ENCODE assay signal across 15 mouse cellular contexts in genomic region chr17:29096851-29097561, GRCm38 (mm10). TPM values are rescaled to one million over a fixed set of nuclear protein-coding genes. Genes with fewer than 3 reads are reported as not detected.
DNase-seq lines count a peak whose midpoint lies in the region; ATAC-seq and TF ChIP-seq lines count a peak whose summit lies in the region.
"Had no signal": no experiment of that assay in that cellular context is flagged by ENCODE, and none has a peak within 500 bp of the region (broad histone marks: within the 10 kb centered on the region; RNA-seq: fewer than 3 reads in every experiment).

No protein-coding gene starts in this region.

- no peak for DNase-seq in embryonic facial prominence, embryonic 10.5 days (ENCODE audit: low spot score)
- peak; percentile 9 for DNase-seq in thymus, postnatal 14 days
- DNase-seq in thymus, postnatal 4 days: no peak
- DNase-seq in ovary, postnatal 14 days (ENCODE audit: low spot score): no peak
- DNase-seq: adrenal gland, postnatal 10 days; lung, embryonic 14.5 days had no signal

- H3K4me2 ChIP-seq in embryonic facial prominence, embryonic 13.5 days: 0 out of 2 replicates have a peak overlapping the region, but pooled peaks have one; percentile 78
- H3K4me2 ChIP-seq in intestine, postnatal 0 days (replicated peaks; ENCODE audit: low read depth): peak overlapping the region; percentile 84
- H3K4me2 ChIP-seq in hindbrain, embryonic 16.5 days (ENCODE audit: low read length): no peak overlapping the region
- H3K4me2 ChIP-seq: limb, embryonic 12.5 days; lung, embryonic 14.5 days; midbrain, embryonic 11.5 days had no signal

- H3K9ac ChIP-seq in embryonic facial prominence, embryonic 13.5 days: no peak overlapping the region
- no peak overlapping the region for H3K9ac ChIP-seq in intestine, postnatal 0 days (ENCODE audit: low read depth, low read length)
- no peak overlapping the region for H3K9ac ChIP-seq in hindbrain, embryonic 16.5 days (ENCODE audit: low read depth, low read length)
- H3K9ac ChIP-seq: kidney, embryonic 15.5 days; limb, embryonic 12.5 days; lung, embryonic 14.5 days had no signal

- H3K27me3 ChIP-seq in embryonic facial prominence, embryonic 13.5 days: peaks cover 40% of the 10 kb centered on the region
- peaks cover 52% of the 10 kb centered on the region for H3K27me3 ChIP-seq in embryonic facial prominence, embryonic 10.5 days (replicated peaks; ENCODE audit: low read depth, poor library complexity, severe bottlenecking)
- no peaks in the 10 kb centered on the region for H3K27me3 ChIP-seq in intestine, postnatal 0 days (replicated peaks; ENCODE audit: control insufficient read depth, insufficient read depth, low read length)
- no peaks in the 10 kb centered on the region for H3K27me3 ChIP-seq in hindbrain, embryonic 16.5 days (replicated peaks; ENCODE audit: control insufficient read depth, insufficient read depth, low read length)
- H3K27me3 ChIP-seq: Patski had no signal

- H3K9me3 ChIP-seq in embryonic facial prominence, embryonic 13.5 days: no peaks in the 10 kb centered on the region
- peaks cover 4% of the 10 kb centered on the region; the same call in 1 of the 2 replicates for H3K9me3 ChIP-seq in embryonic facial prominence, embryonic 10.5 days
- no peaks in the 10 kb centered on the region for H3K9me3 ChIP-seq in intestine, postnatal 0 days (ENCODE audit: control insufficient read depth)
- H3K9me3 ChIP-seq in hindbrain, embryonic 16.5 days (ENCODE audit: control insufficient read depth, low read length): no peaks in the 10 kb centered on the region
- H3K9me3 ChIP-seq: kidney, embryonic 15.5 days had no signal

- peaks cover 20% of the 10 kb centered on the region for H3K36me3 ChIP-seq in embryonic facial prominence, embryonic 13.5 days
- H3K36me3 ChIP-seq in embryonic facial prominence, embryonic 10.5 days (replicated peaks): peaks cover 18% of the 10 kb centered on the region
- H3K36me3 ChIP-seq in intestine, postnatal 0 days (ENCODE audit: control insufficient read depth, insufficient read depth): peaks cover 22% of the 10 kb centered on the region; the same call in 1 of the 2 replicates
- peaks cover 17% of the 10 kb centered on the region for H3K36me3 ChIP-seq in hindbrain, embryonic 16.5 days (ENCODE audit: control insufficient read depth, insufficient read depth, low read length)
- H3K36me3 ChIP-seq: limb, embryonic 12.5 days had no signal

- WGBS in embryonic facial prominence, embryonic 13.5 days: 44% methylated on average over 7 of the region's 7 CpGs
- WGBS in embryonic facial prominence, embryonic 10.5 days: 56% methylated on average over 7 of the region's 7 CpGs
- 33% methylated on average over 7 of the region's 7 CpGs for WGBS in intestine, postnatal 0 days
- 65% methylated on average over 7 of the region's 7 CpGs for WGBS in hindbrain, embryonic 16.5 days

- no peak for ATAC-seq in embryonic facial prominence, embryonic 13.5 days (ENCODE audit: insufficient number of reproducible peaks, insufficient read depth, low FRiP score, low TSS enrichment, low read depth)
- no peak for ATAC-seq in intestine, postnatal 0 days
- ATAC-seq in erythroblast, adult 5-6 weeks (replicated peaks; ENCODE audit: low FRiP score, poor library complexity, severe bottlenecking): no peak
- ATAC-seq in hindbrain, embryonic 16.5 days: no peak
- ATAC-seq: Patski had no signal

- no peak for TF ChIP-seq CTCF in intestine, postnatal 0 days (IDR thresholded peaks at IDR 0.05; ENCODE audit: low read depth)

- H3K4me1 ChIP-seq in embryonic facial prominence, embryonic 13.5 days: peaks cover 29% of the 10 kb centered on the region
- peaks cover 38% of the 10 kb centered on the region for H3K4me1 ChIP-seq in embryonic facial prominence, embryonic 10.5 days
- no peaks in the 10 kb centered on the region for H3K4me1 ChIP-seq in intestine, postnatal 0 days (replicated peaks; ENCODE audit: control insufficient read depth, insufficient read depth, low read length)
- peaks cover 2% of the 10 kb centered on the region; the same call in 1 of the 2 replicates for H3K4me1 ChIP-seq in hindbrain, embryonic 16.5 days (ENCODE audit: control insufficient read depth, insufficient read depth, low read depth, low read length)

- peak overlapping the region; percentile 51; the same call in 1 of the 2 replicates for H3K27ac ChIP-seq in embryonic facial prominence, embryonic 13.5 days
- no peak overlapping the region for H3K27ac ChIP-seq in embryonic facial prominence, embryonic 10.5 days (replicated peaks)
- peak overlapping the region; percentile 28 for H3K27ac ChIP-seq in intestine, postnatal 0 days (ENCODE audit: low read depth, low read length)
- no peak overlapping the region for H3K27ac ChIP-seq in hindbrain, embryonic 16.5 days (ENCODE audit: low read depth, low read length)
- H3K27ac ChIP-seq: heart, adult 2 months; kidney, embryonic 15.5 days; limb, embryonic 12.5 days had no signal

- H3K4me3 ChIP-seq in embryonic facial prominence, embryonic 13.5 days: no peak overlapping the region
- no peak overlapping the region for H3K4me3 ChIP-seq in embryonic facial prominence, embryonic 10.5 days
- H3K4me3 ChIP-seq in intestine, postnatal 0 days (ENCODE audit: low read depth, low read length): no peak overlapping the region
- no peak overlapping the region for H3K4me3 ChIP-seq in hindbrain, embryonic 16.5 days (ENCODE audit: low read length)
- H3K4me3 ChIP-seq: heart, adult 2 months; kidney, embryonic 15.5 days; limb, embryonic 12.5 days had no signal

RNA-seq across cellular contexts. Expression of gene Cdkn1a, which starts 6.2 kb away (rescaled TPM):
- polyA plus RNA-seq in embryonic facial prominence, embryonic 13.5 days (2015; fragmentation: Nextera tagmentation; extraction: Ambion mirVana): 66.8 and 78.2 TPM in 2 replicates
- polyA plus RNA-seq in embryonic facial prominence, embryonic 10.5 days (2016; fragmentation: Nextera tagmentation; extraction: Ambion mirVana): 26.0 and 27.5 TPM in 2 replicates
- 74.9 and 88.3 TPM in 2 replicates for polyA plus RNA-seq in intestine, postnatal 0 days (2015; fragmentation: Nextera tagmentation; extraction: Ambion mirVana)
- 0.63 and 4.6 TPM in 2 replicates for total RNA-seq in erythroblast, adult 5-6 weeks (2015; ENCODE audit: low replicate concordance)
- total RNA-seq in erythroblast, adult 5-6 weeks (2017; ENCODE audit: low replicate concordance): 0.34 and 0.42 TPM in 2 replicates
- polyA plus RNA-seq in hindbrain, embryonic 16.5 days (2015; fragmentation: Nextera tagmentation; extraction: Ambion mirVana): 138 and 184 TPM in 2 replicates

RNA-seq across cellular contexts. Expression of gene Rab44, which starts 16.9 kb away (rescaled TPM):
- 0.55 and 0.56 TPM in 2 replicates for polyA plus RNA-seq in embryonic facial prominence, embryonic 13.5 days (2015; fragmentation: Nextera tagmentation; extraction: Ambion mirVana)
- polyA plus RNA-seq in embryonic facial prominence, embryonic 10.5 days (2016; fragmentation: Nextera tagmentation; extraction: Ambion mirVana): 0.09 and 0.21 TPM in 2 replicates
- 0.20 TPM in 2 replicates for polyA plus RNA-seq in intestine, postnatal 0 days (2015; fragmentation: Nextera tagmentation; extraction: Ambion mirVana)
- total RNA-seq in erythroblast, adult 5-6 weeks (2015; ENCODE audit: low replicate concordance): 34.8 and 43.7 TPM in 2 replicates
- 31.5 and 38.7 TPM in 2 replicates for total RNA-seq in erythroblast, adult 5-6 weeks (2017; ENCODE audit: low replicate concordance)
- 0.06 and 0.26 TPM in 2 replicates for polyA plus RNA-seq in hindbrain, embryonic 16.5 days (2015; fragmentation: Nextera tagmentation; extraction: Ambion mirVana)

Comparison
In these comparisons a context has a peak if more than half of its experiments do, and no peak if none do; other contexts are left out.
1. H3K27ac ChIP-seq: peak in embryonic facial prominence, embryonic 13.5 days (single experiment) and intestine, postnatal 0 days (single experiment); none in embryonic facial prominence, embryonic 10.5 days (single experiment) and hindbrain, embryonic 16.5 days (single experiment).